Mouse (Mus musculus): ENCODE measurements around the gene Mga.

GRCm38 (mm10) chr2:120001956-120002355 lies 104.9 kb downstream of the Mga start:
- TF ChIP-seq POLR2A (IDR thresholded peaks at IDR 0.05; ENCODE audit: low read depth, low read length): no peak
- TF ChIP-seq CTCF (IDR thresholded peaks at IDR 0.05; ENCODE audit: extremely low read depth, insufficient read length, insufficient replicate concordance, low read depth, low read length): no peak

Data from small intestine, adult 2 months (tissue).